Mouse (Mus musculus): Measurements from ENCODE around the gene Gm3642. TPM values are rescaled to one million over a fixed set of nuclear protein-coding genes. Genes with fewer than 3 reads are reported as not detected.
A peak's percentile ranks its signal among the peaks of the same experiment; 100 is the strongest.
"Not testable (repeated sequence)": the region's sequence is repeated elsewhere in the genome, so short reads cannot be mapped to it uniquely, and the experiment has no call there.

Gene Gm3642
- polyA plus RNA-seq (2015; fragmentation: Nextera tagmentation; extraction: Ambion mirVana), result not detected in 2 replicates

GRCm38 (mm10) chr14:6840211-6840610, at the start of gene Gm3642:
Gene Gm3642 (minus strand): TSS chr14:6840311.
- not testable (repeated sequence) for H3K9ac ChIP-seq (replicated peaks); H3K4me3 ChIP-seq (replicated peaks); H3K4me1 ChIP-seq (replicated peaks); H3K9me3 ChIP-seq; H3K4me2 ChIP-seq (replicated peaks); H3K36me3 ChIP-seq; H3K27me3 ChIP-seq; H3K27ac ChIP-seq; ATAC-seq
- no CpG with 5 or more reads among the region's 3 CpGs for WGBS

- H3K27me3 ChIP-seq; H3K36me3 ChIP-seq; H3K4me1 ChIP-seq (replicated peaks); ATAC-seq; H3K27ac ChIP-seq; H3K9me3 ChIP-seq: not testable (repeated sequence)
- peak within 1 kb of the TSS; percentile 57 for H3K4me2 ChIP-seq (replicated peaks)
- under 1% methylated on average over 19 of the region's 43 CpGs for WGBS
- H3K4me3 ChIP-seq (replicated peaks), result peak within 1 kb of the TSS; percentile 46
- H3K9ac ChIP-seq (replicated peaks), result peak within 1 kb of the TSS; percentile 58
These were observed 49.5 kb upstream of the Gm3642 start, which contains the start of gene Gm3667 for GRCm38 (mm10) chr14:6889521-6890012. Gene Gm3667 (minus strand): TSS chr14:6889962.

- 7% methylated on average over 5 of the region's 5 CpGs for WGBS
- H3K4me1 ChIP-seq (replicated peaks); H3K9ac ChIP-seq (replicated peaks); H3K9me3 ChIP-seq; H3K27ac ChIP-seq; ATAC-seq; H3K36me3 ChIP-seq; H3K27me3 ChIP-seq: not testable (repeated sequence)
- Histone ChIP-seq H3K4me3 (replicated peaks) (peak overlapping the region; percentile 46), H3K4me2 (replicated peaks) (peak overlapping the region; percentile 57)
These were observed 48.7 kb upstream of the Gm3642 start for GRCm38 (mm10) chr14:6888811-6889210.

- 91% methylated on average over 3 of the region's 3 CpGs for WGBS
- H3K27ac ChIP-seq; H3K36me3 ChIP-seq; H3K9ac ChIP-seq (replicated peaks); H3K9me3 ChIP-seq; H3K4me3 ChIP-seq (replicated peaks); H3K4me1 ChIP-seq (replicated peaks); H3K27me3 ChIP-seq; H3K4me2 ChIP-seq (replicated peaks); ATAC-seq: not testable (repeated sequence)
These were observed 16.8 kb downstream of the Gm3642 start for GRCm38 (mm10) chr14:6823297-6823696.

Other genes with a start within 250 kb of the Gm3642 start
- 0.48 and 0.73 TPM in 2 replicates for gene Gm3629, start 249.7 kb downstream of the Gm3642 start, polyA plus RNA-seq (2015; fragmentation: Nextera tagmentation; extraction: Ambion mirVana)
- gene Gm3460, start 217.9 kb downstream of the Gm3642 start, polyA plus RNA-seq (2015; fragmentation: Nextera tagmentation; extraction: Ambion mirVana), result not detected in 2 replicates
- not detected in 2 replicates for gene Gm10251, start 156.1 kb downstream of the Gm3642 start, polyA plus RNA-seq (2015; fragmentation: Nextera tagmentation; extraction: Ambion mirVana)
- not detected in 2 replicates for gene Gm8050, start 120.1 kb downstream of the Gm3642 start, polyA plus RNA-seq (2015; fragmentation: Nextera tagmentation; extraction: Ambion mirVana)
- 12.7 and 16.0 TPM in 2 replicates for gene Gm3636, start 98.0 kb downstream of the Gm3642 start, polyA plus RNA-seq (2015; fragmentation: Nextera tagmentation; extraction: Ambion mirVana)
- not detected in 2 replicates for gene Gm8362, start 65.9 kb downstream of the Gm3642 start, polyA plus RNA-seq (2015; fragmentation: Nextera tagmentation; extraction: Ambion mirVana)
- 5.1 and 5.7 TPM in 2 replicates for gene Gm3667, start 49.7 kb upstream of the Gm3642 start, polyA plus RNA-seq (2015; fragmentation: Nextera tagmentation; extraction: Ambion mirVana)
- not detected in 2 replicates for gene Gm6356, start 133.5 kb upstream of the Gm3642 start, polyA plus RNA-seq (2015; fragmentation: Nextera tagmentation; extraction: Ambion mirVana)
- 2.6 and 2.8 TPM in 2 replicates for gene Gm10406, start 187.1 kb upstream of the Gm3642 start, polyA plus RNA-seq (2015; fragmentation: Nextera tagmentation; extraction: Ambion mirVana)
- not detected in 2 replicates for gene Gm3685, start 204.7 kb upstream of the Gm3642 start, polyA plus RNA-seq (2015; fragmentation: Nextera tagmentation; extraction: Ambion mirVana)